Mouse (Mus musculus) cerebellum, postnatal 14 days (tissue): ENCODE results near the gene Slc12a3.
A peak's percentile ranks its signal among the peaks of the same experiment; 100 is the strongest.

Source experiments
- DNase-seq, 2 experiments: peaks; one replicate each; pipeline ENCODE4 v3.0.0; 2021; ENCODE audit warnings: mixed read lengths in 2 of 2

The Slc12a3 gene

GRCm38 (mm10) chr8:94328932-94329728 is at the start of gene Slc12a3:
Gene Slc12a3 (plus strand): TSS chr8:94329201.
- no peak for DNase-seq

GRCm38 (mm10) chr8:94280001-94280613 is 48.9 kb upstream of the Slc12a3 start:
- no peak for DNase-seq

DNA sequence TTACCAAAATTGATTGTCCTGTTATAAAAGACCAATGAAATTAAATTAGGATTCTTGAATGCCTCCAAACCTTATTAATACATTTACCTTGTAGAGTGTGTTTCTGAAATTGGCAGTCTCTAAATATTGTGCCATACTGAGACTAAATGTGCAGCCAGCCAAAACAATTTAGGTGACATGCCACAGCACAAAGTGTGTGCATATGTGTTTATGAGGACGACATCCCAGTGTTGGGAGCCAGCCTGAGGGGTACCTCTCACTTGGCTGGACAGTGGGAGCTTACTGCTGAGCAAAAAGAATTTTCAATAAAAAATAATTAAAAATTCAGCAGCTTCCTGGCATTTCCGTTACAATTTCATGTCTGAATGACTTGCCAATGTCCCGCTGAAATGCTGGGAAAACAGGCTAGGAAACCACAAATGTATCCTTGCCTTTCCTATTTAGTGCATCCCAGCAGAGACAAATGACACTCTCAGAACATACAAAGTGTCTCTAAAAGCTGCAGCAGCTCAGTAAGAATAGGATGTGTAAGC is 46.5 kb upstream of the Slc12a3 start:
- DNase-seq: peak; percentile 52 to 74

DNA sequence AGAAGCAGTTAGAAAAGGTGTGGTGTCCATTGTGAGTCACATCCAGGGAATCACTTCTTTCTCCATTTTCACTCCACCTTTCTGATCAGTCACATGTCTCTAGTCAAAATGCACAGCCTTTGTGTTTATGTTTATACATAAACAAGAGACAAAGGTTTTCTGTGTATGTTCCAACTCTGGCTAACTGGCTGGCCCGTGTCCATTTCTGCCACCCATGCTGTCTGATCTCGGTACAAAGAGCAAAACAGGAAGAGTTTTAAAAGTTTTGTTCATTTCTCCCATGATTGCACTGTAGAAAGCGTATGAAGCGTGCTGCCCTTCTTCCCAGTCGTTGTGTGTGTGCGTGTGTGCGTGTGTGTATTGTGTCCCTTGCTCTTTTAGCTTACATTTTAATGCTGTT is 44.8 kb upstream of the Slc12a3 start:
- no peak for DNase-seq

DNA sequence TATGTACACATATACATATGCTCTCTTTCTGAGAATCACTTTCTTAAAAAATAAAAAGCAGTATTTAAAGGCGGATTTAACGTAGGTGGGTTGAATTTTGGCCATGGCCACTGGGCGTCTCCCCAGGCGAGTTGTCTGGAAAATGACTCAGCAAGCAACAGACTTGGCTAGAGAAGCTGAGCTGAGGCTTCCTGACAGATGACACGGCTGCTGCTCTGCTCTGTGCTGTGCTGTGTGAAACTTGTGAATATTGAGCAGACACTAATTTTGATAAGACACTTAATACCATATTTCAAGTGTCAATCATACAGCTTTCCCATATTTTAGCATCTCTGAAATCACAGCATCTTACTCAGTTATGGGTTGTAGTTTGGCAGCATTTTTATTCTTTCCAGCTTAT is 38.4 kb upstream of the Slc12a3 start:
- no peak for DNase-seq

GRCm38 (mm10) chr8:94292072-94292471 is 36.9 kb upstream of the Slc12a3 start:
- DNase-seq: no peak

DNA sequence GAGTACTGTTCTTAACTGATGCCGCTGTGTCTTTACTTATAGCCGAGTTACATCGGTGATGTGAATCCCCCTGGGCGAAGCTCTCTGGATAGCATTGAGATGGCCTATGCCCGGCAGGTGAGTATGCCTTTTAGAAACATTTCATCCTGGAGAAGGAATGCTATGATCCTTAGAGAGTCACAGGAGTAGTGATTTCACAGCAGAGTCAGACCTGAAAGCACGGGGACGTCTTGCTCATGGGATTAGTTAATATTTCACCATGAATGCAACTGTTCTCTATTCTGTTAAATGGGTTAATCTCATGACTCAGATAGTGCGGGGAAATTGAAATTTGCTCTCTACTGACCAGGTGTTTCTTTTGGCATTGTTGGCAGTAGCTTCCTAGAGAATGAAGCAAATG is 36.4 kb upstream of the Slc12a3 start:
- no peak for DNase-seq

DNA sequence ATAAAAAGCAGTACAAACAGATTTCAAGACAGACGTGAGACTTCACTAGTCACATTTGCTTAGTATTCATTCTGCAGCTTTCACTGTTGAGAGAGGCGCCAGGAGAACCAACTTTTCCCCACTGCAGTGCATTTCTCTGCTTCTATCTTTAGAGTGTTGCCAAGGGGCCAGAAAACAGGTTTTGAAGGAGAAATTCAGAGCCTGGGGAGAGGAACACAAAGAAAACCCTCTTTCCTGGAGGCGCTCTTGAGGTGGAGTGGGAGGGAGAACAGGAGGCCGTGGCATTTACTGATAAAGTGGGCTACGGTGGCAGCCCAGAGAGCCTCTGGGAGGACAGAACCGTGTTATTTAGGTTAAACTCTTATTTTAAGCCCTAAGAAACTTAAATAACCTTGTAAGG is 33.3 kb upstream of the Slc12a3 start:
- DNase-seq: no peak

- no peak for DNase-seq
Measured at GRCm38 (mm10) chr8:94296312-94296991, 32.5 kb upstream of the Slc12a3 start.

DNA sequence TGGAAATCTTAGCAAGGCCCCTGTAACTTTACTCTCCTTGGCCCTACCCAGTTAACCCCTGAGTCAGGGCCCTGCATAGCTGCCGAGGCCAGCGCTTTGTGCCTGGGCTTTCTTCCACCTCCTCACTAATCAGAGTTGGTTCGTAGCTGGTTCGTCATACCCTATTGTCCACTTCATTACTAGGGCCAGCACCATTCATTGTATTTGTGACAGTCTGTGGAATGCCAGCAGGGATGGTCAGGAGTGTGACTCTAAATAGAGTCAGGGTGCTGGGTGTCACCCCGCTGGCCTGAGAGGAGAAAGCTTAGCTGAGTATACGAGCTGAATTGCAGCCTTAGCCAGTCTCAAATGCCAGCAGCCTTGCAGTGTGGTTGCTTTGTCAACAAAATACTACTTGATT is 31.9 kb upstream of the Slc12a3 start:
- no peak for DNase-seq

GRCm38 (mm10) chr8:94300809-94301208 is 28.2 kb upstream of the Slc12a3 start:
- no peak for DNase-seq

GRCm38 (mm10) chr8:94304412-94304811 is 24.6 kb upstream of the Slc12a3 start:
- DNase-seq: no peak

- DNase-seq: no peak
Measured at GRCm38 (mm10) chr8:94306989-94307513, 21.9 kb upstream of the Slc12a3 start.

GRCm38 (mm10) chr8:94307652-94308051 is 21.3 kb upstream of the Slc12a3 start:
- DNase-seq: no peak

DNA sequence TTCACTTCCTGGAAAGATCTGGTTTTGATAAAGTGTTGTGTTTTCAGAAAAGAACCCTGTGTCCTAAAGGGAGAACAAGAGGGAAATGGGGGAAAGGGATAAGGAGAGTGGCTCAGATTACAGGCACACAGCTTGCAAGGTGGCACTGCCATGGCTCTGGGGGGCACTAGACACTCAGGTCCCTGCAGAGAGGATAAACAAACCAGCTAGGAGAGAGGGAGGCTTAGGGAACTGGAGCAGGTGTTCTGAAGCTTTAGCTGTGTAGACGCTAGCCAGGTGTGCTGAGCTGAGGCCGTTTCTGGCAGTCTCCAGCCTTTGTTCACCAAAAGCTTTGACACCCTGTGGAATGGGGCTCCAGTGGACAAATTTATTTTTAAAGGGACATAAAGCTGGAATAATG is 14.9 kb upstream of the Slc12a3 start:
- no peak for DNase-seq

GRCm38 (mm10) chr8:94317249-94317648 is 11.8 kb upstream of the Slc12a3 start:
- DNase-seq: no peak

DNA sequence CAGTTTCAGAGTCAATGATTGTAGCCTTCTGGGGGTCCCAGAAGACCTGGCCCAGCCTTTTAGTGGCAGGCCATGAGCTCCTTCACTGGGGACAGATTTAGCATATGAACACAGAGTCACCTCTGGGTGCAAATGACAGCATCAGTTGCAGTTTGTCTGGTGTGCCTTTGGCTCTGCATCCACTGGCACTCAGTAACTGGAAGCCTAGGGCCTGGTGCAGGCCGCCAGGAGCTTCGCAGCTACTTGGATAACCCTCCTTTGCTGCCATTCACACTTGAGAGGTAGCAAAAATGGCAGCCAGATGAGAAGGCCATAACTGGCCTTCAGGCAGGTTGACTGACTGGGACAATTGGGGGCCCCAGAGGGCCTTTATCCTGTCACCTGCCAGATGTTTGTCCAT is 11.3 kb upstream of the Slc12a3 start:
- DNase-seq: no peak

- DNase-seq: no peak
Measured at GRCm38 (mm10) chr8:94320036-94320435, 9.0 kb upstream of the Slc12a3 start.

GRCm38 (mm10) chr8:94322083-94322482 is 6.9 kb upstream of the Slc12a3 start:
- no peak for DNase-seq

DNA sequence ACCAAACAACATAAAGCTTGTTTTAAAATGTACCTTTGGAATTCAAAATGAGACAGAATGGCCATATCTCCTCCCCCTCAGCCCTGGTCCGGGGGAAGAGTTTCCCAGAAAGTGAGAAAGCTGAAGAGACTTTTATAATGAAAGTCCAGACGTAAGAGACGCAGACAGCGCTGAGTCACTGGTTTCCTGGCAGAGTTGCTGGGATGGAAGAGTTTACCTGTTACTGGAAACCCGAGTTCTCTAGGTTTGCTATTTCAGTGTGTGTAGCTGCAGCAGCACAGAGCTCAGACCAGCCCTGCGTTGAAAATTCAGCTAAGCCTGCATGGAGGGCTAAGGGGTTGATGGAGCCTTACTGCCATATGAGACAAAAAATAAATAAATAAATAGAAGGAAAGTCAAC is 6.0 kb upstream of the Slc12a3 start:
- DNase-seq: no peak

DNA sequence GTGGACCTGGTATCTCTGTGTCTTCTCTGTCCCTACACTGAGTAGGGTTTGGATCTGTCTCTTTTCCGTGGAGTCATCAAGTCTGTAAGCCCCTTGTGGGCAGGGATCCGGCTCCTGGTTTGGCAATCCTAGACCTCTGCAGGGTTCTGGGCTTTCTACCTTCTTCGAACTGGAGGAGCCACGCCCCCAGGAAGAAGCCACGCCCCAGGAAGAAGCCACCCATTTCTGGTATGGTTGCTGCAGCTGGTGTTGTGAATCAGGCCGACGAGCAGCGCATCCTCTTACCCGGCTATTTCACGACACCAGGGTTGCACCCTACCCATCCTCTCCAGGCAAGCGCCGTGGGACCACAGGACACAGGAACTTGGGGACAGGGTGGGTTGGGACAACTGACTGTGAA is 4.9 kb upstream of the Slc12a3 start:
- no peak for DNase-seq

GRCm38 (mm10) chr8:94326016-94326415 is 3.0 kb upstream of the Slc12a3 start:
- no peak for DNase-seq

- DNase-seq: peak; percentile 71 to 73
Measured at GRCm38 (mm10) chr8:94330733-94331132, 1.7 kb downstream of the Slc12a3 start.
